Mouse (Mus musculus) liver, postnatal 0 days (tissue): ENCODE data around the gene Mecom. TPM values are rescaled to one million over a fixed set of nuclear protein-coding genes. Genes with fewer than 3 reads are reported as not detected.
"Not testable (repeated sequence)": the region's sequence is repeated elsewhere in the genome, so short reads cannot be mapped to it uniquely, and the experiment has no call there.

ENCODE experiments used
- ATAC-seq: fragments of 200-750 bp; cut with Nextera tagmentation; 2 replicates; pipeline ENCODE4 v1.8.0; 2017; ENCODE audit warnings: mild to moderate bottlenecking, moderate library complexity
- DNase-seq: peaks from one replicate; pipeline ENCODE4 v3.0.0-alpha.2; 2016
- H3K27ac ChIP-seq: fragments of 300-500 bp; sonication (generic); 2 replicates; pipeline ENCODE4 v1.5.1; 2014; ENCODE audit warnings: antibody characterized with exemption, moderate library complexity, mild to moderate bottlenecking, low read depth
- H3K27me3 ChIP-seq: fragments of 300-500 bp; sonication (generic); 2 replicates; pipeline ENCODE4 v1.6.1; 2014; ENCODE audit warnings: low read length, control low read depth, mixed read lengths; ENCODE audit not compliant: insufficient read depth
- H3K36me3 ChIP-seq: fragments of 300-500 bp; sonication (generic); replicated peaks from 2 replicates; pipeline ENCODE4 v1.6.1; 2014; ENCODE audit warnings: mild to moderate bottlenecking, control low read depth, low read length, moderate library complexity, mixed read lengths; ENCODE audit not compliant: insufficient read depth
- H3K4me1 ChIP-seq: fragments of 300-500 bp; sonication (generic); 2 replicates; pipeline ENCODE4 v1.6.1; 2014; ENCODE audit warnings: antibody characterized with exemption, mild to moderate bottlenecking, control low read depth; ENCODE audit not compliant: insufficient read depth
- H3K4me2 ChIP-seq: fragments of 300-500 bp; sonication (generic); 2 replicates; pipeline ENCODE4 v1.6.1; 2014; ENCODE audit warnings: low read depth, mild to moderate bottlenecking, low read length, moderate library complexity, mixed read lengths
- H3K4me3 ChIP-seq: fragments of 300-500 bp; sonication (generic); 2 replicates; pipeline ENCODE4 v1.5.1; 2014; ENCODE audit warnings: low read depth, low read length
- H3K9ac ChIP-seq: fragments of 300-500 bp; sonication (generic); replicated peaks from 2 replicates; pipeline ENCODE4 v1.6.1; 2014; ENCODE audit warnings: mild to moderate bottlenecking, moderate library complexity
- H3K9me3 ChIP-seq: fragments of 300-500 bp; sonication (generic); 2 replicates; pipeline ENCODE4 v1.6.1; 2016; ENCODE audit warnings: mild to moderate bottlenecking, control low read depth, low read length, mixed read lengths
- CTCF ChIP-seq: sonication (generic); IDR thresholded peaks from 2 replicates; pipeline ENCODE4 v1.5.1; 2016; ENCODE audit warnings: antibody characterized with exemption, low read depth
- EP300 ChIP-seq: IDR thresholded peaks from 2 replicates; pipeline ENCODE4 v1.6.1; 2016; ENCODE audit warnings: antibody characterized with exemption, low read depth, mild to moderate bottlenecking
- WGBS: fragments of 180-500 bp; shearing (Covaris S2); extraction: QIAGEN DNeasy Blood & Tissue Kit; methylation state at CpG from one replicate; pipeline ENCODE4 v1.1.7; 2014; ENCODE audit not compliant: insufficient replicate concordance; 5-methylcytosine and 5-hydroxymethylcytosine counted together
- polyA plus RNA-seq: library from polyadenylated mRNA; unstranded; fragments of >200 nt; fragmentation: Nextera tagmentation; extraction: Ambion mirVana; gene quantifications from 2 replicates; pipeline ENCODE4 v1.2.1, GENCODE M21; 2015

The Mecom gene
- polyA plus RNA-seq, 1 experiment from 2014 or later, result 0.89 TPM

- no peak overlapping the region for H3K27ac ChIP-seq
- ATAC-seq (no peak), DNase-seq (no peak)
- WGBS, result 38% methylated on average over 2 of the region's 2 CpGs
- H3K9me3 ChIP-seq, result no peaks in the 10 kb centered on the region
- no peak overlapping the region for H3K9ac ChIP-seq
- no peaks in the 10 kb centered on the region for H3K27me3 ChIP-seq
- no peak overlapping the region for H3K4me3 ChIP-seq
- no peak overlapping the region for H3K4me2 ChIP-seq
- no peak for TF ChIP-seq EP300
- TF ChIP-seq CTCF, result no peak
- no peaks in the 10 kb centered on the region for H3K4me1 ChIP-seq
- no peaks in the 10 kb centered on the region for H3K36me3 ChIP-seq
These were observed 25.7 kb upstream of the Mecom start for GRCm38 (mm10) chr3:30573549-30573948.

GRCm38 (mm10) chr3:30566333-30566732, 18.5 kb upstream of the Mecom start:
- DNase-seq, H3K27ac ChIP-seq, ATAC-seq, H3K4me3 ChIP-seq, H3K4me2 ChIP-seq, H3K27me3 ChIP-seq, H3K9me3 ChIP-seq, H3K4me1 ChIP-seq, H3K9ac ChIP-seq, H3K36me3 ChIP-seq: not testable (repeated sequence)
- no CpG with 5 or more reads among the region's 2 CpGs for WGBS

GRCm38 (mm10) chr3:30560677-30561314, 13.0 kb upstream of the Mecom start:
- no peak for DNase-seq
- TF ChIP-seq CTCF (peak; percentile 39), EP300 (no peak)
- H3K9ac ChIP-seq, result no peak overlapping the region
- H3K4me3 ChIP-seq, result no peak overlapping the region
- H3K27me3 ChIP-seq, result no peaks in the 10 kb centered on the region
- no peak for ATAC-seq
- no peaks in the 10 kb centered on the region for H3K36me3 ChIP-seq
- no peak overlapping the region for H3K27ac ChIP-seq
- no peaks in the 10 kb centered on the region for H3K9me3 ChIP-seq
- no peaks in the 10 kb centered on the region for H3K4me1 ChIP-seq
- 51% methylated on average over 6 of the region's 6 CpGs for WGBS
- no peak overlapping the region for H3K4me2 ChIP-seq

GRCm38 (mm10) chr3:30553741-30554140, 5.9 kb upstream of the Mecom start:
- ATAC-seq (no peak), DNase-seq (no peak)
- Histone ChIP-seq H3K27ac (no peak overlapping the region), H3K36me3 (no peaks in the 10 kb centered on the region), H3K9me3 (no peaks in the 10 kb centered on the region), H3K4me1 (no peaks in the 10 kb centered on the region), H3K9ac (no peak overlapping the region), H3K27me3 (no peaks in the 10 kb centered on the region), H3K4me2 (no peak overlapping the region), H3K4me3 (no peak overlapping the region)
- WGBS, result 58% methylated on average over 6 of the region's 6 CpGs
- TF ChIP-seq EP300 (no peak), CTCF (no peak)

- WGBS, result 47% methylated on average over 2 of the region's 2 CpGs
- H3K4me3 ChIP-seq, result no peak overlapping the region
- DNase-seq, result no peak
- no peak overlapping the region for H3K4me2 ChIP-seq
- no peaks in the 10 kb centered on the region for H3K9me3 ChIP-seq
- no peaks in the 10 kb centered on the region for H3K27me3 ChIP-seq
- no peaks in the 10 kb centered on the region for H3K4me1 ChIP-seq
- TF ChIP-seq EP300, result no peak
- peak; percentile 20 for TF ChIP-seq CTCF
- no peak overlapping the region for H3K9ac ChIP-seq
- no peak overlapping the region for H3K27ac ChIP-seq
- ATAC-seq, result no peak
- H3K36me3 ChIP-seq, result no peaks in the 10 kb centered on the region
These were observed 2.4 kb upstream of the Mecom start for GRCm38 (mm10) chr3:30550218-30550617.

- H3K4me3 ChIP-seq, result no peak overlapping the region
- WGBS, result 75% methylated on average over 7 of the region's 7 CpGs
- TF ChIP-seq EP300 (no peak), CTCF (no peak)
- H3K4me1 ChIP-seq, result no peaks in the 10 kb centered on the region
- DNase-seq (no peak), ATAC-seq (no peak)
- no peaks in the 10 kb centered on the region for H3K27me3 ChIP-seq
- H3K9me3 ChIP-seq, result no peaks in the 10 kb centered on the region
- no peak overlapping the region for H3K27ac ChIP-seq
- H3K9ac ChIP-seq, result no peak overlapping the region
- no peaks in the 10 kb centered on the region for H3K36me3 ChIP-seq
- no peak overlapping the region for H3K4me2 ChIP-seq
These were observed 1.1 kb upstream of the Mecom start for GRCm38 (mm10) chr3:30548928-30549327.

- ATAC-seq, result no peak
- no peak overlapping the region for H3K4me2 ChIP-seq
- no peak overlapping the region for H3K4me3 ChIP-seq
- TF ChIP-seq CTCF, result no peak
- no peak for TF ChIP-seq EP300
- no peaks in the 10 kb centered on the region for H3K9me3 ChIP-seq
- no peaks in the 10 kb centered on the region for H3K36me3 ChIP-seq
- no peak overlapping the region for H3K9ac ChIP-seq
- H3K27me3 ChIP-seq, result no peaks in the 10 kb centered on the region
- no peak for DNase-seq
- H3K27ac ChIP-seq, result no peak overlapping the region
- WGBS, result 58% methylated on average over 11 of the region's 11 CpGs
- no peaks in the 10 kb centered on the region for H3K4me1 ChIP-seq
These were observed 908 bp downstream of the Mecom start for GRCm38 (mm10) chr3:30546831-30547369.
